Mouse (Mus musculus): ENCODE results near the gene Ralgps1. TPM values are rescaled to one million over a fixed set of nuclear protein-coding genes. Genes with fewer than 3 reads are reported as not detected.
"Not testable (repeated sequence)": the region's sequence is repeated elsewhere in the genome, so short reads cannot be mapped to it uniquely, and the experiment has no call there.

Gene Ralgps1
- polyA plus RNA-seq, 1 experiment from 2014 or later: 50.4 TPM

- 91% methylated on average over 1 of the region's 1 CpGs for WGBS
- H3K27me3 ChIP-seq (replicated peaks; ENCODE audit: control insufficient read depth, insufficient read depth, low read length); H3K9me3 ChIP-seq (ENCODE audit: control insufficient read depth, low read length); H3K4me1 ChIP-seq (replicated peaks; ENCODE audit: control insufficient read depth, insufficient read depth, low read length); H3K36me3 ChIP-seq (ENCODE audit: control insufficient read depth, insufficient read depth); H3K27ac ChIP-seq (ENCODE audit: low read length); H3K9ac ChIP-seq (replicated peaks; ENCODE audit: low read depth, low read length); H3K4me2 ChIP-seq (ENCODE audit: low read length); H3K4me3 ChIP-seq (replicated peaks; ENCODE audit: low read length); ATAC-seq: not testable (repeated sequence)
Observed at GRCm38 (mm10) chr2:33090033-33090400, 281.3 kb downstream of the Ralgps1 start.

- no peak overlapping the region for H3K4me3 ChIP-seq (replicated peaks; ENCODE audit: low read length)
- no peak overlapping the region for H3K9ac ChIP-seq (replicated peaks; ENCODE audit: low read depth, low read length)
- 87% methylated on average over 5 of the region's 5 CpGs for WGBS
- no peak overlapping the region for H3K4me2 ChIP-seq (ENCODE audit: low read length)
- no peaks in the 10 kb centered on the region for H3K36me3 ChIP-seq (ENCODE audit: control insufficient read depth, insufficient read depth)
- no peaks in the 10 kb centered on the region for H3K27me3 ChIP-seq (replicated peaks; ENCODE audit: control insufficient read depth, insufficient read depth, low read length)
- H3K27ac ChIP-seq (ENCODE audit: low read length): no peak overlapping the region
- no peak for ATAC-seq
- H3K9me3 ChIP-seq (ENCODE audit: control insufficient read depth, low read length): no peaks in the 10 kb centered on the region
- peaks cover 4% of the 10 kb centered on the region for H3K4me1 ChIP-seq (replicated peaks; ENCODE audit: control insufficient read depth, insufficient read depth, low read length)
Observed at GRCm38 (mm10) chr2:33089356-33090032, 281.8 kb downstream of the Ralgps1 start.

- Histone ChIP-seq H3K9ac (replicated peaks; ENCODE audit: low read depth, low read length) (no peak overlapping the region), H3K4me2 (ENCODE audit: low read length) (no peak overlapping the region), H3K36me3 (ENCODE audit: control insufficient read depth, insufficient read depth) (no peaks in the 10 kb centered on the region), H3K27ac (ENCODE audit: low read length) (0 out of 2 replicates have a peak overlapping the region, but pooled peaks have one; percentile 5), H3K4me3 (replicated peaks; ENCODE audit: low read length) (no peak overlapping the region), H3K27me3 (replicated peaks; ENCODE audit: control insufficient read depth, insufficient read depth, low read length) (no peaks in the 10 kb centered on the region), H3K9me3 (ENCODE audit: control insufficient read depth, low read length) (no peaks in the 10 kb centered on the region), H3K4me1 (replicated peaks; ENCODE audit: control insufficient read depth, insufficient read depth, low read length) (peaks cover 4% of the 10 kb centered on the region)
- ATAC-seq: no peak
- 70% methylated on average over 7 of the region's 7 CpGs for WGBS
Observed at GRCm38 (mm10) chr2:33086671-33087363, 284.5 kb downstream of the Ralgps1 start.

- Histone ChIP-seq H3K27ac (ENCODE audit: low read length) (no peak overlapping the region), H3K4me2 (ENCODE audit: low read length) (peak overlapping the region; percentile 18)
- ATAC-seq: no peak
Observed at GRCm38 (mm10) chr2:33086016-33086596, 285.2 kb downstream of the Ralgps1 start.

GRCm38 (mm10) chr2:33084221-33084620, 287.1 kb downstream of the Ralgps1 start:
- H3K4me2 ChIP-seq (ENCODE audit: low read length): no peak overlapping the region
- no peaks in the 10 kb centered on the region for H3K27me3 ChIP-seq (replicated peaks; ENCODE audit: control insufficient read depth, insufficient read depth, low read length)
- H3K9me3 ChIP-seq (ENCODE audit: control insufficient read depth, low read length): no peaks in the 10 kb centered on the region
- no peak overlapping the region for H3K9ac ChIP-seq (replicated peaks; ENCODE audit: low read depth, low read length)
- H3K36me3 ChIP-seq (ENCODE audit: control insufficient read depth, insufficient read depth): no peaks in the 10 kb centered on the region
- ATAC-seq: no peak
- peaks cover 4% of the 10 kb centered on the region for H3K4me1 ChIP-seq (replicated peaks; ENCODE audit: control insufficient read depth, insufficient read depth, low read length)
- WGBS: 96% methylated on average over 3 of the region's 3 CpGs
- H3K4me3 ChIP-seq (replicated peaks; ENCODE audit: low read length): no peak overlapping the region
- no peak overlapping the region for H3K27ac ChIP-seq (ENCODE audit: low read length)

More at GRCm38 (mm10) chr2:33086016-33086596, 285.2 kb downstream of the Ralgps1 start:
- no peaks in the 10 kb centered on the region for H3K36me3 ChIP-seq (ENCODE audit: control insufficient read depth, insufficient read depth)
- H3K4me1 ChIP-seq (replicated peaks; ENCODE audit: control insufficient read depth, insufficient read depth, low read length): peaks cover 4% of the 10 kb centered on the region
- 0 out of 2 replicates have a peak overlapping the region, but pooled peaks have one; percentile 9 for H3K9ac ChIP-seq (replicated peaks; ENCODE audit: low read depth, low read length)
- no peaks in the 10 kb centered on the region for H3K27me3 ChIP-seq (replicated peaks; ENCODE audit: control insufficient read depth, insufficient read depth, low read length)
- WGBS: 36% methylated on average over 7 of the region's 7 CpGs
- peak overlapping the region; percentile 7 for H3K4me3 ChIP-seq (replicated peaks; ENCODE audit: low read length)
- no peaks in the 10 kb centered on the region for H3K9me3 ChIP-seq (ENCODE audit: control insufficient read depth, low read length)

Small RNA genes lying within 50 kb of the gene (microRNA-seq; reads per million reads assigned to microRNA genes)
- gene Gm25998: not detected

Other genes with a start within 250 kb of the Ralgps1 start
- gene Garnl3, start 239.8 kb downstream of the Ralgps1 start, polyA plus RNA-seq (2015; fragmentation: Nextera tagmentation; extraction: Ambion mirVana): 26.2 and 34.5 TPM in 2 replicates
- 12.0 and 14.3 TPM in 2 replicates for gene Angptl2, start 155.4 kb downstream of the Ralgps1 start, polyA plus RNA-seq (2015; fragmentation: Nextera tagmentation; extraction: Ambion mirVana)
- gene Zbtb34, start 59.8 kb upstream of the Ralgps1 start, polyA plus RNA-seq (2015; fragmentation: Nextera tagmentation; extraction: Ambion mirVana): 9.0 and 10.1 TPM in 2 replicates
- 32.7 and 40.5 TPM in 2 replicates for gene Zbtb43, start 97.1 kb upstream of the Ralgps1 start, polyA plus RNA-seq (2015; fragmentation: Nextera tagmentation; extraction: Ambion mirVana)

Data from forebrain, embryonic 16.5 days (tissue).